Mouse (Mus musculus) right cerebral cortex, adult 2 months (tissue): Measurements from ENCODE around the gene Tmem239.
A peak's percentile ranks its signal among the peaks of the same experiment; 100 is the strongest.
"Not testable (repeated sequence)": the region's sequence is repeated elsewhere in the genome, so short reads cannot be mapped to it uniquely, and the experiment has no call there.

Experiments
- DNase-seq, 2 experiments: peaks; one replicate each; pipeline ENCODE4 v3.0.0; 2021 to 2022; ENCODE audit warnings: low spot score in 2 of 2

The Tmem239 gene

GRCm38 (mm10) chr2:130406178-130406577 is at the start of gene Tmem239:
Gene Tmem239 (plus strand): TSS chr2:130406478.
- no peak for DNase-seq

DNA sequence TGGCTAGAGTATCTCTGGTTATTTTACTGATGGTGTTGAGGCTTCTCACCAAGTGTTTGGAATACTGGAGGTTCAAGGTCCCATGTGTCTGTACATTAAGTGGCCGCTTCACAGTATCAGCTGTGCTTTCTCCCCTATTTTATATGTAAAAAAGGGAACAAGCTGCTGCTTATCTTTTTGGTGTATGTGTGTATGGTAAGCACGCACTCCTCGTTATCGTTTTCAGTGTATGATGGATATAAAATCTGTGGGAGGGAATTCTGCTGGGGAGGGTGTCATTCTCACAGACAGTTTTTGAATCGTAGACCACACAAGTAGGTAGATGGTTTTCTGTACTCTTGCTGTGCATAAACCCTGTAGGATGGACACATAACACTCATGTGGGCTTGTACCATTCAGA is 48.7 kb upstream of the Tmem239 start:
- DNase-seq: no peak

DNA sequence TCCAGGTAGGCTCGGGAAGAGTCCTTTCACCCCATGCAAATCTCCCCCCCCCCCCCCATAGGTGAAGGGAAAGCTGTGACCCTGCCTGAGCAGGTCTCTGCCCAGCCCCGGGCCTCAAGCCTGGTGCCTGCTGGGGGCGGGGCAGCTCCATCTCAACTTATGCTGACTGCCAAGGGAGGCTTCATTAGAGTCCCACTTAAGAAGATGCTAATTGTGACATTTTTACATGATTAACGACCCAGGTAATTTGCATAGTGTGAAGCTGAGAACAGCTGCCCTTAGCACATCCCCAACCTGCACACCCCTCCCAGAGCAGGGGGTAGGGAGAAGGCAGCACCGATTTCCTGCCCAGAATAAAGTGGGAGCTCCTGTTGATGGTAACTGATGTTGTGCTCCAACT is 47.4 kb upstream of the Tmem239 start:
- DNase-seq: no peak

- DNase-seq: peak; percentile 47 to 62
These were observed 43.7 kb upstream of the Tmem239 start for GRCm38 (mm10) chr2:130362511-130363026.

DNA sequence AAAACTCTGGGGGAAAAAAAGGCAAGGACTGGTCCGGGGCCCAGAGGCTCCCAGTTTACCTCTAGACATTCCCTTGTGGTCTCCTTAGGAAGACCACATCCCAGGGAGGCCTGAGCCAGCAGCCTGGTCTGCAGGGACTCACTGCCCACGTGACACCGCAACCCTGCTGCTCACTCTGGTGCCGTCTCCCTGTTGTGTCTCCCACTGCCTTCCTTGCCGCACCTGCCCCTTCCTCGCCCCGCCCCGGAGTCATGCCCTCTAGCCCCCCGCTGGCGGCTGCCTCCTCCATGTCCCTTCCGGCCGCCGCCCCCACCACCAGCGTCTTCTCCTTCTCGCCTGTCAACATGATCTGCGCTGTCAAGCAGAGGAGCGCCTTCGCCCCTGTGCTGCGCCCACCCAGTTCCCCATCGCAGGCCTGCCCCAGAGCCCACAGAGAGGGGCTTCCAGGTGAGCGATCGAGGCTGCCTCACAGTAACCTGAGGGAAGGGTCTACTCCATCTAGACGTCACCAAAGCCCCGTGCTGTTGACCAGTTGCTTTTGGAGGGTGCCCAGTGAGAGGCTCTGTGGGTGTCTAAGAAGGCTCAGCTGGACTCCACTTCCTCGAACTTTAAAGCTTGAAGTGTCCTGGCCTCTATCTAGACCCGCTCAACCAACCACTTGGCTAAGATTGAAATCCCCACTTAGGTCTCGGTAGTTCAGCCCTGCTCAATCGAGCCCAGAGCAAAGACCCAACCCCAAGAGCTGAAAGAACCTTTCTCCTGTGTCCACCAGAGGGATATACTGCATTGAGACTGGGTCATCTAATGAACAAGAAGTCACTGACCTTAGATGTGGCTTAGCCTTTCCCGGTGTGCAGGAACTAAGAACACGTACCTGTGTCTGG is 40.8 kb upstream of the Tmem239 start:
- DNase-seq: no peak

- no peak for DNase-seq
These were observed 38.9 kb upstream of the Tmem239 start for GRCm38 (mm10) chr2:130367386-130367785.

DNA sequence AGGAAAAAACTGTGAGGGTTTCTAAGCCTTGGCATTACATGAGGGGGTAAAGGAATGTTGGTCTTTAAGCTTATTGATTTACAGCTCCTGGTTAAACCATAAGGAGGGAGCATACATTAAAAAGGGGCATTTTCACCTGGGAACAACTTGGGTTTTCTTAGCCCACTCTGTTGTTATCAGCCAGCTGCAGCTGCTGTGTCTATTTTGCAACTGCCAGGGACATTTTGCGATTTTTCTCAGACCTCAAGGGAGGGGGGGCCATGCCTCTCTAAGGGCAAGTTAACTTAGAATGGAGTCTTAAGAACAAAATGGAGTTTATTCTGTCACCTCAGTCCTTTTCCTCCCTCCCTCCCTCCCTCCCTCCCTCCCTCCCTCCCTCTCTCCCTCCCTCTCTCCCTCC is 33.3 kb upstream of the Tmem239 start:
- not testable (repeated sequence) for DNase-seq

DNA sequence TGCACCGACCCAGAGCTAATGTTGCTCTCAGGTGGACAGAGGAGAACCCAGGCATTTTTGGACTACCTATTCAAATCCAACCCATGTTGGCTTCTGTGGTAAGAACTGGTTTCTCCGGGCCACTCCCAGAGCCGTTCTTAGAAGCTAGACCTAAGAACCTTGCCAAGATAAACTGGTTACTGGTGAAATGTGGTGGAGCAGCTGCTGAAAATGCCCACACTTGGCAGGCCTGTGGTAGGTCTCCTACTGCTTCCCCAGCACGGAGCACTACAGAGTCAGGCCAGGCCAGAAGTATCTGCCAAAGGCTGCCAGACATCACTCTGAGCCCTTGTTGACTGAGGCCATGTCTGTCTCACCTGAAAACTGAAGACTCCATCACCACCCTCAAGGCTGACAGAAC is 31.3 kb upstream of the Tmem239 start:
- DNase-seq: no peak

GRCm38 (mm10) chr2:130383205-130383604 is 23.1 kb upstream of the Tmem239 start:
- no peak for DNase-seq

- no peak for DNase-seq
These were observed 22.4 kb upstream of the Tmem239 start for GRCm38 (mm10) chr2:130383895-130384294.

DNA sequence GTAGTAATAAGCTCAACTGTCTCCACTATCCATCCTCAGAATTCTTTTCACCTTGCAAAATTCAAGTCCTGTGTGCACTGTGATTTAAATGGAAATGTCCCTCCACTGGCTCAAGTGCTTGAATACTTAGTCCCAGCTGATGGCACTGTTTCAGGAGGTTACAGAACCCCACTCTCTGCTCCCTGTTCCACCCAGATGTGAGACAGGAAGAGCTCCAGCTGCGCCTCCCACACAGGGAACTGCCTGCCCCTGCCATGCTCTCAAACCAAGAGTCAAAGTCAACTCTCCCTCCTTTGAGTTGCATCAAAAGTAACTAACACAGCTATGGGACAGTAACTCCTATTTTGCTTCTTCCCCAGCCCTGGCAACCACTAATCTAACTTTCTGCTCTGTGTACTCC is 20.1 kb upstream of the Tmem239 start:
- DNase-seq: no peak

- no peak for DNase-seq
These were observed 17.5 kb upstream of the Tmem239 start for GRCm38 (mm10) chr2:130388796-130389195.

- no peak for DNase-seq
These were observed 15.2 kb upstream of the Tmem239 start for GRCm38 (mm10) chr2:130390993-130391625.

DNA sequence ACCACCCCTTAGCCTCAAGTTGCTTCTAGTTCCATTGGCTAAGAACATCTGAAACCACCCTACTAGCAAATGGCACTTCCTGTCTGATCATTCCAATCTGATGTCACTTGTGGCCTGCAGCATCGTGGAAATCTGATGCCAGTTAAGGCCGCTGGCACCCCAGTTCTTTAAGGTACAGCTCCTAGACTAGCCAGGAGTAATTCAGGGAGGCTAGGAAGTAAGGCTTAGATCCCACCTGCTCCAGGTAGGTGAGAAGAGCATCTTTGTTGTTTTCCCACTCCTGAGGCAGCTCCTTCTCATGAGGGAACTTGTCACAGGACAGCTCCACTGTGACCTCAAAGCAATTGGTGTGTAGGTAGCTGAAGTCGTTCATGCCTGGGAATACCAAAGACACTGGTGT is 13.4 kb upstream of the Tmem239 start:
- no peak for DNase-seq

- DNase-seq: no peak
These were observed 10.6 kb upstream of the Tmem239 start for GRCm38 (mm10) chr2:130395696-130396095.

GRCm38 (mm10) chr2:130397186-130397985 is 8.9 kb upstream of the Tmem239 start, which contains the start of gene Cpxm1:
Gene Cpxm1 (minus strand): TSS chr2:130397574.
- DNase-seq: no peak

GRCm38 (mm10) chr2:130398091-130398490 is 8.2 kb upstream of the Tmem239 start:
- no peak for DNase-seq

GRCm38 (mm10) chr2:130400046-130400445 is 6.2 kb upstream of the Tmem239 start:
- no peak for DNase-seq

DNA sequence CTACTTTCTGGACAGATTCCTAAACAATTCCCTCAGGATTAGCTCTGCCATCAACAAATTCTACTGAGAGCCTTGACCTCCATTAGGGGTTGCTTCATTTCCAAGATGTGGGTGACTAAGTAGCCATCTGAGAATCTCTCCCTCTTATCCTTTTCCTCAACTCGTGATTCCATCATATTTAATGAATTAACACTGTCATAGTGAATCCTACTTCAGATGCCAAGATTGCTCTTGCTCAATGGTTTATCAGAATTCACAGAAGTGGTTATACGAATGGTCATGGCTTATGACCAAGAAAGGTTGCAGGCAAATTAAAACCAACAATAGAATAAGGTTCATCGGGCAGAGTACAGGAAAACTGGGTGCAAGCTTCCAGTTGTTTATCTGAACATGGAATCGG is 4.4 kb upstream of the Tmem239 start:
- no peak for DNase-seq

- no peak for DNase-seq
These were observed 1.3 kb upstream of the Tmem239 start, which contains the start of the genes Gm28372 and 1700020A23Rik for GRCm38 (mm10) chr2:130404939-130405338. Gene Gm28372 (plus strand): TSS chr2:130405239. Gene 1700020A23Rik (plus strand): TSS chr2:130405259.

DNA sequence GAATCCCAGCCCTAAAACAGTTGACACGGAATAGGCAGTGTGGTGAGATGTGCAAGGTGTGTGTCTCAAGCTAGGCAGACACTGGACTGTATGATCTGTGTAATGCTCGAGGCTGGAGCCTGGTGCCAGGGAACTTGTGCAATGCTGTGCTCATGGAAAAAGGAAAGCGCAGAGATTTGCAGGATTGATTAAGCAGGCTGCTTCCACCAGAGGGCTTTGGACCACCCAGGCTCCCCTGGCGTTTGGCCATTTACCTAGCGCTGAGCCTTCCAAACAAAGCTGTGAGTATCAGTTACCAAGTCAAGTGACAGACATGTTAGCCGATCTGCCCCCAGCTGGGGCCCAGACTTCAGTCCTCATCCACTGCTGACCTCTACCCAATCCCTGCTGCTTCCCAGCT is 1.9 kb downstream of the Tmem239 start:
- DNase-seq: no peak
